Mouse (Mus musculus) layer of hippocampus, adult 11-12 months (tissue): ENCODE data around the gene Ap2m1.
A peak's percentile ranks its signal among the peaks of the same experiment; 100 is the strongest.

Source experiments
- DNase-seq: peaks from one replicate; pipeline ENCODE4 v3.0.0; 2022; ENCODE audit warnings: low spot score

Gene Ap2m1

GRCm38 (mm10) chr16:20530941-20531340 is 4.3 kb upstream of the Ap2m1 start:
- DNase-seq: no peak

- no peak for DNase-seq
Observed at GRCm38 (mm10) chr16:20534617-20535295, 522 bp upstream of the Ap2m1 start.

- DNase-seq: no peak
Observed at GRCm38 (mm10) chr16:20536081-20536665, 895 bp downstream of the Ap2m1 start.

GRCm38 (mm10) chr16:20537071-20537471 is 1.8 kb downstream of the Ap2m1 start:
- DNase-seq: peak; percentile 33

- DNase-seq: no peak
Observed at GRCm38 (mm10) chr16:20537601-20538320, 2.5 kb downstream of the Ap2m1 start.

GRCm38 (mm10) chr16:20539649-20540048 is 4.4 kb downstream of the Ap2m1 start:
- no peak for DNase-seq

GRCm38 (mm10) chr16:20540438-20540837 is 5.2 kb downstream of the Ap2m1 start:
- no peak for DNase-seq

GRCm38 (mm10) chr16:20545696-20546095 is 10.4 kb downstream of the Ap2m1 start:
- DNase-seq: no peak

- DNase-seq: no peak
Observed at GRCm38 (mm10) chr16:20547423-20547822, 12.1 kb downstream of the Ap2m1 start.

- DNase-seq: peak; percentile 98
Observed at GRCm38 (mm10) chr16:20548096-20548948, 13.0 kb downstream of the Ap2m1 start, which contains the start of gene Abcf3. TSS of gene Abcf3 (plus strand) at chr16:20548577.

- no peak for DNase-seq
Observed at GRCm38 (mm10) chr16:20549161-20549560, 13.9 kb downstream of the Ap2m1 start.

- DNase-seq: no peak
Observed at GRCm38 (mm10) chr16:20551691-20552090, 16.4 kb downstream of the Ap2m1 start.

- no peak for DNase-seq
Observed at GRCm38 (mm10) chr16:20552594-20552993, 17.3 kb downstream of the Ap2m1 start.

- no peak for DNase-seq
Observed at GRCm38 (mm10) chr16:20555000-20555399, 19.7 kb downstream of the Ap2m1 start.

- DNase-seq: no peak
Observed at GRCm38 (mm10) chr16:20557381-20557780, 22.1 kb downstream of the Ap2m1 start.

GRCm38 (mm10) chr16:20565075-20565474 is 29.8 kb downstream of the Ap2m1 start:
- no peak for DNase-seq

GRCm38 (mm10) chr16:20589366-20589938 is 54.2 kb downstream of the Ap2m1 start, which contains the start of gene Vwa5b2:
TSS of gene Vwa5b2 (plus strand) at chr16:20589471.
- no peak for DNase-seq

- DNase-seq: peak; percentile 30
Observed at GRCm38 (mm10) chr16:20589939-20590679, 54.8 kb downstream of the Ap2m1 start.

- no peak for DNase-seq
Observed at GRCm38 (mm10) chr16:20590680-20591038, 55.4 kb downstream of the Ap2m1 start.

- DNase-seq: no peak
Observed at GRCm38 (mm10) chr16:20591076-20591705, 55.9 kb downstream of the Ap2m1 start.
